Comparison of ENCODE assay signal across 8 mouse cellular contexts in genomic region chr16:29839662-29840001, GRCm38 (mm10).
DNase-seq lines count a peak whose midpoint lies in the region; ATAC-seq and TF ChIP-seq lines count a peak whose summit lies in the region.

No protein-coding gene starts in this region.

- peak overlapping the region; percentile 65 for H3K9ac ChIP-seq in intestine, embryonic 16.5 days (ENCODE audit: low read depth, low read length)
- H3K9ac ChIP-seq in neural tube, embryonic 12.5 days: no peak overlapping the region

- H3K4me3 ChIP-seq in left cerebral cortex, adult 2 months: no peak overlapping the region; the same call in 1 of the 2 replicates
- H3K4me3 ChIP-seq in forebrain, embryonic 10.5 days: peak overlapping the region; percentile 43
- peak overlapping the region; percentile 40 for H3K4me3 ChIP-seq in intestine, embryonic 16.5 days (ENCODE audit: low read length)
- H3K4me3 ChIP-seq in neural tube, embryonic 12.5 days: peak overlapping the region; percentile 13; the same call in 1 of the 2 replicates

- DNase-seq in left cerebral cortex, adult 2 months (ENCODE audit: extremely low spot score in 1 of 2, low spot score in 2 of 2): no peak
- DNase-seq in left cerebral cortex, postnatal 14 days (ENCODE audit: low spot score in 2 of 2): no peak
- DNase-seq in forebrain, embryonic 10.5 days (ENCODE audit: extremely low spot score, low spot score): no peak
- no peak for DNase-seq in cerebellum, postnatal 10 days
- DNase-seq in thymus, postnatal 25 days: no peak
- DNase-seq in frontal cortex, adult 2 months (ENCODE audit: extremely low spot score in 1 of 2, low spot score in 1 of 2): no peak

- 16% methylated on average over 6 of the region's 6 CpGs for WGBS in forebrain, embryonic 10.5 days
- 17% methylated on average over 6 of the region's 6 CpGs for WGBS in intestine, embryonic 16.5 days
- WGBS in neural tube, embryonic 12.5 days: 8% methylated on average over 6 of the region's 6 CpGs

- no peaks in the 10 kb centered on the region for H3K36me3 ChIP-seq in forebrain, embryonic 10.5 days (replicated peaks)
- no peaks in the 10 kb centered on the region for H3K36me3 ChIP-seq in intestine, embryonic 16.5 days (ENCODE audit: control insufficient read depth, insufficient read depth, low read length)
- no peaks in the 10 kb centered on the region for H3K36me3 ChIP-seq in neural tube, embryonic 12.5 days

- H3K9me3 ChIP-seq in forebrain, embryonic 10.5 days: no peaks in the 10 kb centered on the region
- H3K9me3 ChIP-seq in intestine, embryonic 16.5 days (ENCODE audit: control insufficient read depth, low read length): no peaks in the 10 kb centered on the region
- H3K9me3 ChIP-seq in neural tube, embryonic 12.5 days: no peaks in the 10 kb centered on the region

- H3K27me3 ChIP-seq in forebrain, embryonic 10.5 days (ENCODE audit: poor library complexity, severe bottlenecking): peaks cover 81% of the 10 kb centered on the region
- no peaks in the 10 kb centered on the region for H3K27me3 ChIP-seq in intestine, embryonic 16.5 days (replicated peaks; ENCODE audit: control insufficient read depth, insufficient read depth, low read length)
- peaks cover 42% of the 10 kb centered on the region for H3K27me3 ChIP-seq in neural tube, embryonic 12.5 days (replicated peaks)

- H3K4me2 ChIP-seq in intestine, embryonic 16.5 days (ENCODE audit: low read depth, low read length): peak overlapping the region; percentile 67
- H3K4me2 ChIP-seq in neural tube, embryonic 12.5 days (replicated peaks): peak overlapping the region; percentile 54

- peak overlapping the region; percentile 26; the same call in 1 of the 2 replicates for H3K27ac ChIP-seq in left cerebral cortex, adult 2 months
- peak overlapping the region; percentile 79 for H3K27ac ChIP-seq in forebrain, embryonic 10.5 days
- H3K27ac ChIP-seq in intestine, embryonic 16.5 days (ENCODE audit: low read length): peak overlapping the region; percentile 66
- H3K27ac ChIP-seq in neural tube, embryonic 12.5 days: peak overlapping the region; percentile 27; the same call in 1 of the 2 replicates

- no peak for TF ChIP-seq CTCF in left cerebral cortex, adult 2 months (IDR thresholded peaks at IDR 0.05)

- H3K4me1 ChIP-seq in forebrain, embryonic 10.5 days: peaks cover 69% of the 10 kb centered on the region
- H3K4me1 ChIP-seq in intestine, embryonic 16.5 days (ENCODE audit: control insufficient read depth, insufficient read depth, low read length): peaks cover 19% of the 10 kb centered on the region
- H3K4me1 ChIP-seq in neural tube, embryonic 12.5 days: peaks cover 17% of the 10 kb centered on the region

- peak; percentile 65 for ATAC-seq in intestine, embryonic 16.5 days
- no peak for ATAC-seq in neural tube, embryonic 12.5 days (ENCODE audit: low FRiP score, low read depth)

- intact Hi-C loops in left cerebral cortex, adult 2 months (cut with DNase I): loop anchor here (2.0 to 5.0 kb wide), 4 partner anchors 25 to 225 kb away; partner anchors contain the start of gene Hes1
- intact Hi-C loops in left cerebral cortex, postnatal 14 days (cut with DNase I): loop anchor here (2.0 to 10.0 kb wide), 3 partner anchors 105 to 227 kb away; no protein-coding TSS in a partner anchor

Comparison
In these comparisons a context has a peak if more than half of its experiments do, and no peak if none do; other contexts are left out.
1. H3K27ac ChIP-seq: peak in every context shown above with its lines; median percentile 79 in forebrain, embryonic 10.5 days; 66 in intestine, embryonic 16.5 days; 27 in neural tube, embryonic 12.5 days; 26 in left cerebral cortex, adult 2 months.